Mouse (Mus musculus) regulatory T cell (primary cell): ENCODE measurements around the gene Smagp.

ENCODE experiments used
- in situ Hi-C: fragments of 300-600 bp; cut with MboI, MseI; formaldehyde crosslinking; loops from one replicate; pipeline ENCODE4 v1.15.1; 2025; ENCODE audit warnings: high pct_unique_total_duplicates

Smagp gene

DNA sequence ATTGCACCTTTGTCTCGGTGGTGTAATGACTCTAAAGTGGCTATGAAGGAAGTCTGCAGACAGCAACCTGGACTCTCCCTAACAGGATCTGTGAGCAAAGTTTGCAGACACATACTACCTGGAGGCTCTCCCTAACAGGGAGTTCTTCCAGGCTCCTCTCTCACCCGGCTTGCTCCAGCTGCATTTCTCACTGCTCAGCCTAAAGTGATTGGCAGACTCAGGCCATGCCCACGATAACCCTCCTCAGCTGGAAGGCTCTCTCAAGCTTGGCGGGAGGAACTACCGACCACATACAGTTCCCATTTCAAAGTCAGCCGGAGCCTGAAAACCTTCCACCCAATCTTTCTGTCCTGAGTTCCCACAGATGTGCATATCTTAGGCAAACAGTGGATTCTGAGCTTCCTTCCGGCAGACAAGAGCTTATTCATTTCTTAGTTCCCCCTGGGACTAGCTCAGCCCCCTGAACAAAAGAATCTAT lies 29.5 kb upstream of the Smagp start:
- in situ Hi-C loops, result no loop called here

GRCm38 (mm10) chr15:100665411-100666218 lies 28.9 kb upstream of the Smagp start:
- in situ Hi-C loops, result no loop called here

- in situ Hi-C loops, result no loop called here
Measured at GRCm38 (mm10) chr15:100664813-100665274, 28.1 kb upstream of the Smagp start.

GRCm38 (mm10) chr15:100660805-100661204 lies 24.1 kb upstream of the Smagp start:
- in situ Hi-C loops, result no loop called here

DNA sequence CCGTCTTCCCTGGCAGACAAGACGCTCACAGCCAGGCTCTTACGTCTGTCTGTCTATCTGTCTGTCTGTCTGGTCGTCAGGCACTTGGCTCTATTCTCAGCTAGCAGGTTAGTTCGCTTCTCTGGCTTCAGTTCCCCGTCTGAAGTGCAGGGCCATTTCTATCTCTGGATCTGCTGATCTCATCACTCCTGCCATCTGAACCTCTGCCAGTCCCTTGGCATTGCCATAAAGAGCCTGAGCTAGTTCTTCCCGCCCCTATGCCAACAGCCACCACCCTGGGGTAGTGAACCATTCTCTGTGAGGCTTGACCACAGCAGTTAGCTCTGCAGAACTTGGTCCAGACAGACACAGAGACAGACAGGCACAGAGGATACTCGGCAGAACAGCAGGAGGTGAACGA lies 23.6 kb upstream of the Smagp start:
- in situ Hi-C loops, result no loop called here

DNA sequence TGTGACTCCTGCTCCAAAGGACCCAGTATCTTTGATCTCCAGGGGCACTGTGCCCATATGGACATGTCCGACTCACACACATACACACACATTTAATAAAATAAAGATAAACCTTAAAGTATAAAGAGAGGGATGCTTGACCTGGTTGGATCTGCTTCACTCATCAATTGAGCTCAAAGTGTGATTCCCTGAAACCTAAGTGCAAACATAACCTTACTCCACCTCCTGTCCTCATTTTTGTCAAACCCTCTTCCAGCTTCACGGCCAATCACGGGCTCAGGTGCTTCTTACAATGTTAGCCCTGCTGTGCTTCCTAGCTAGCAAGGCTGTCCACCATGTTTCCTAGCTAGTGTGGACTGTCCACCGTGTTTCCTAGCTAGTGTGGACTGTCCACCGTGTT lies 18.5 kb upstream of the Smagp start:
- in situ Hi-C loops, result no loop called here

- in situ Hi-C loops, result no loop called here
Measured at GRCm38 (mm10) chr15:100654271-100654670, 17.5 kb upstream of the Smagp start.

GRCm38 (mm10) chr15:100651610-100652009 lies 14.9 kb upstream of the Smagp start:
- in situ Hi-C loops, result no loop called here

DNA sequence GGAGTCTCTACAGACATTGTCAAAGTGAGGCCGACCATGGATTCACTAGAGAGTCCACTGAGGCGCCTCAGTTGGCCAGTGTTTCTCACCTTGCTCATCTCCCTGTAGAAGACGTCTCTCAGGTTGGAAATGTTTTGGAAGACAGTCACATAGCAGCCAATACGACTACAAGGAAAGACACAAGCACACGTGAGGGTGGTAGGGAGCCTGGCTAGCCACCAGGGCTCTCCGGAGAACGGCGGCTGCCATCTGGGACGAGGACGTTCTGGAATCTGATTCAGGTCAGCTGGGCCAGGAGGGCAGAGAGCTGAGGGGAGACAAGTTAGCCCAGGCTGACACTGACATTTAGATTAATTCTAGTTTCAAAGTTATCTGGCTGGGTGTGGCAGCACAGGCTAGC lies 13.4 kb upstream of the Smagp start:
- in situ Hi-C loops, result no loop called here

DNA sequence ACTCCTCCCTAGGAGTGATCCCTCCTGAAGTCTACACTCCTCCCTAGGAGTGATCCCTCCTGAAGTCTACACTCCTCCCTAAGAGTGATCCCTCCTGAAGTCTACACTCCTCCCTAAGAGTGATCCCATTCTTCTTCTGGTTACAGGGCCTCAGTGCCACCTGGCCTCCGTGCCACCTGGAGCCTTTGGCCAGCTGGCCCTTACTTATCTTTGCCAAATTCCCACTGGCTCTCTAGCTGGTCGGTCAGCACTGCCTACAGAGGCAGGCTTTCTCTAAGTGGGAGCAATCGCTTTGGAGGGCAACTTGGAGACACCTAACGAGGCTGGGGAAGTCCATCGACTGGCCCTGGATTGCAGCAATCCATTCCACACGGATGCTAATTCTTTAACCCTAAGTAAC lies 9.4 kb upstream of the Smagp start:
- in situ Hi-C loops, result no loop called here

GRCm38 (mm10) chr15:100642451-100642850 lies 5.7 kb upstream of the Smagp start:
- in situ Hi-C loops, result no loop called here

GRCm38 (mm10) chr15:100641226-100641810 lies 4.6 kb upstream of the Smagp start:
- in situ Hi-C loops, result no loop called here

DNA sequence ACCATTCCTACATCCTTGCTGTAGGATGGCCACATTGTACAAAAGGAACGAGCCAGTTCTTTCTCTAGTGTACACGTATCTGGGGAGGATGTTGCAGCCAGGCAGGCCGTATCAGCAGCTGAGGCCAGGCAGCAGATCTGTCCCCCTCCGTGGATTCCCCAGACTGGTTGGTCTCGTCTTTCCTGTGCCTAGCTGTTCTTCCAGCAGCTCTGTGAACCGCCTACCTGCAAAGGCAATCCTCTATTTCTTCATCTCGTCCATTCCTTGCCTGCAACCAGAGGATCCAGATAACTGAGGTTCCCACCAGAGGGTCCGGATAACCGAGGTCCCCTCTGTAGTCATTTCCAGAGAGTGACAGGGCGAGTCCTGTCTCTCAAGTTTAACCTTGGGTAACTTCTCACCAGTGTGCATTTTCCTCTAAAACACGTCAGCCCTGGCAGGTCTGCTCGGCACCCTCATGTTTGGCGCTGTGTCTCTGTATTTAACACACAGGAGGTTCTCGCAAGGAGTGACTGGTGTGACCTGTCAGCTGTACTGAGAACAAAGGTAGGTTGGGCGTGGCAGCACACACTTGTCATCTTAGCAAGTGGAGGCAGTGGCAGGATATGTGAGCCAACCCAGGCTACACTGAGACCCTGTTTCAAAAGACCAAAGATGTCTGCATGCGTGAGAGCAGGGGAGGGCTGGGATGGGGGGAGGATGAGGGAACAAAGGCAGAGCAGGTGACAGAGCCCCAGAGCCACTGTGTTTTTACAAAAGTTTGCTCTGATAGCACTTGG lies 3.4 kb upstream of the Smagp start:
- in situ Hi-C loops, result no loop called here

DNA sequence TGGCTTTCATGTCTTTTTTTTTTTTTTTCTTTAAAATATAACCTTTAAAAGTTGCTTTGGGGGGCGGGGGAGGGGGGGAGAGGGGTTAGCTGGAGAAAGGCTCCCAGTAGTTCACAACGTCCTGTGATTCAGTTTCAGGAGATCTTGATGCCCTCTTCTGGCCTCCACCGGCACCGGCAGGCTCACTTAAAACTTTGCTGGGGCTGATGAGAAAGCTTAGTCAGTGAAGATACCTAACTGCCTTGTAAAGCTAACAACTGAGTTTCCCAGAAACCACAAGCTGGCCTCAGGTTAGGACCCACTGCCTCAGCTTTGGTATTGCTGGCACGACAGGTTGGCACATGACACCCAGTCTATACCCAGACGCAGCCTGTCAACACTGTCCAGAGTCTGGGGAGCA lies 921 bp upstream of the Smagp start:
- in situ Hi-C loops, result no loop called here

GRCm38 (mm10) chr15:100635851-100636645 lies 692 bp downstream of the Smagp start:
- in situ Hi-C loops, result no loop called here

DNA sequence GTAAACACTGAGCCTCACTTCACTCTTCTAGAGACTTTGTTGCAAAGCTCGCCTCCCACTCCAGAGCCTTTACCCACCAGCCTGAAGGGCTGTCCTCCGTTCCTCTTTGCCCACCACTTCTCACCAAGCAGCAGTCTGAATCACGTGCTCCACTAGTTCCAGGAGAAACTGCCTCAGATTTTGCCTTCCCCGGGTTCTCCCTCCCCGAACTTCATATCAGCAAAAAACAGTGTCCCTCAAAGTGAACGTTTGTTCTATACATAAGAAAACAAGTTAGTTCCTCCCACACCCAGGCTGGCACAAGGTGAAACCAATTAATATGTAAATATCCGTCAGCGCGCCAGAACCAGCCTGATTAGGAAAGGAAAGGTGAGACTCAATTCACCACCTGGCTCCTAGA lies 1.5 kb downstream of the Smagp start:
- in situ Hi-C loops, result no loop called here

DNA sequence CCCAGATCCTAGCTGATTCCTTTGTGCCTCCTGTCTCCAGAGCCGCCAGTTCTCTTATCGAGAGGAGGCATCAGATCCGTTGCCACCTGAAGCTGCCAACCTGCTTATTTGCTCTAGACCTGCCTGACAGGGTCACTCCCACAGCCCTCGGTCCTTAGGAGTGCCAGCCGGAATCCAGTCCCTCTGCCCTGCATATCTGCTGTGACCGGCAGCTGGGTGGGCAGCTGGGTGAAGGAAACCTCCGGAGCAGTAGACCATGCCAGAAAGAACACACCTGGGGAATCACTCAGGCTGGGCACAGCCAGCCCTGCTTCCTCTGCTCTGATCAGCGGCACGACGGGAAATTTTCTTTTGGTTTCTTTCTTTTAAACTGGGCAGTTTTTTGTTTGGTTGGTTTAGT lies 3.4 kb downstream of the Smagp start:
- in situ Hi-C loops, result no loop called here

DNA sequence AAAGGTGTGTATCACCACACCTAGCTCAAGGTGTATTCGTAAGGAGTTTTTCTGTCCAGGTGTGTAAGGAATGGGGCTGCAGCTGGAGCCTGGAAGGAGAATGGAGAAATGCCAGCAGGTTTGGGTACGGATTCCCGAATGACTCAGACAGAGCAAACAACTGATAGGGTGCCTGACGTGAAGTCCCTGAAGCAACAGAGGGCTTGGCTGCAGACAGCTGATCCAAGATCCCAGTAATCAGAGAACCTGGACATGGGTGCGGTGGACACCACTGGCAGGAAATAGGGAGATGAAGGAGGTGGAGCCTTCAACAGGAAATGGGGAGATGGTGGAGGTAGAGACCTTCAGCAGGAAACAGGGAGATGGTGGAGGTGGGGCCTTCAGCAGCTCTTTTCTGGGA lies 4.4 kb downstream of the Smagp start:
- in situ Hi-C loops, result no loop called here

GRCm38 (mm10) chr15:100631454-100632170 lies 5.1 kb downstream of the Smagp start:
- in situ Hi-C loops, result no loop called here

DNA sequence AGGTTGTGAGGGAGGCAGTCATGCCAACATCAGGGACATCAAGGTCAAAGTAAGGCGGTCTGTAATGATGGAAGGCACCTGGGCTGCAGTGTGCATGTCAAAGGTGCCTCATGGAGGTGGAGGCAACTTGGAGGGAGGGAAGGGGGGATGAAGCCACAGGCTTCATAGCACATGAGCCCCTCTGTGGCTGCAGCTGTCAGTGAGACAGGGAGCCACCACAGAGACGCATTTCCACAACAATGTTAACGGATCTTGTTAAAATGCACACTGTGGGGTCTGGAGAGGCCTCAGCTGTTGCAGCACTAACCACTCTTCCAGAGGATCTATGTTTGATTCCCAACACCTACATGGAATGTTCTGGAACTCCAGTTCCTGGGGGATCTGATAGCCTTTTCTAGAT lies 6.6 kb downstream of the Smagp start:
- in situ Hi-C loops, result no loop called here

DNA sequence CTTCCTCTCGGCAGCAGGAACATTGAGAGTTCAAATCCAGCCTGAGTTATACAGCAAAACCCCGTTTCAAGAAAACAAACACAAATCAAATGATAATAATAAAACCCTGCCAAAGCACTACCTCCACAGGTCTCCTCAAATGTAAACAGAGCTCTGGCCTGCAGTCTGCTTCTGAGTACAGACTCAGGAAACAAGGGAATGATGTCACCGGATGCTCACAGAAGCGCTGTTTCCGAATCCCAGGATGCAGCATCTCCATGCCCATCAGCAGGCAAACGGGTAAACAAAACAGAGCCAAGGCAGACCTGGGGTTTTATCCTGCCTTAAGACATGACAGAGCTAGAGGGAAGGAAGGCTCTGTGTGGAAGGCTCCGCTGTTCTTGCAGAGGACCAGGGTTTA lies 7.9 kb downstream of the Smagp start:
- in situ Hi-C loops, result no loop called here
